Mouse (Mus musculus): ENCODE measurements at regions not wholly inside any gene's neighbourhood (a gene's known extent, or its start where the extent isn't known, plus 50 kb on each side); places are given as distances from the start of the nearest gene placed in this dataset.

DNA sequence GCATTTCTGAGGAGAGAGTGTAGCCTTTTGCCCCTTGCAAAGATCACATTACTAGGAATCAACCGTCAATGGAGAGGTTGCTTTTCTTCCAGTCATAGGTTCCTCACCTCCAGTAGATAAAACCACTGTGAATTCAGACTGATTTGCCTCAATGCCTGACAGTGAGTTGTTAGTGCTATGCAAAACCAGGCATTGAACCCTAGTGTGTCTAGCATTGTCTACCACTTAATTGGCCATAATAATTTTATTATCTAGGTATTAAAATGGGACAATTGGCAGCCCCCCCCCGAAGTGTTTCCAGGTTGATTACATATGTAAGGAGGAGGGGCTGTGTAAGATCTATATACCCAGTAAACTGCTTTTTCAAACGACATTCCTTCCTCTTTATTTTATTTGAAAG is 147.0 kb downstream of the Brms1l start:
- TF ChIP-seq CTCF (IDR thresholded peaks at IDR 0.05; ENCODE audit: borderline replicate concordance, insufficient read depth, low read depth, low read length) (no peak), POLR2A (IDR thresholded peaks at IDR 0.05; ENCODE audit: borderline replicate concordance, insufficient read depth, low read length) (no peak)

Measured in cerebellum, adult 2 months (tissue).